Mouse (Mus musculus) midbrain, embryonic 15.5 days (tissue): Measurements from ENCODE around the gene Mlxipl. TPM values are rescaled to one million over a fixed set of nuclear protein-coding genes. Genes with fewer than 3 reads are reported as not detected.

Source experiments
- ATAC-seq: fragments of 200-750 bp; cut with Nextera tagmentation; replicated peaks from 2 replicates; pipeline ENCODE4 v1.8.0; 2017; ENCODE audit warnings: moderate TSS enrichment
- H3K27ac ChIP-seq: fragments of 300-500 bp; sonication (generic); 2 replicates; pipeline ENCODE4 v1.5.1; 2015; ENCODE audit warnings: mild to moderate bottlenecking, inconsistent platforms
- H3K27me3 ChIP-seq: fragments of 300-500 bp; sonication (generic); replicated peaks from 2 replicates; pipeline ENCODE4 v1.6.1; 2015; ENCODE audit warnings: inconsistent platforms
- H3K36me3 ChIP-seq: fragments of 300-500 bp; sonication (generic); replicated peaks from 2 replicates; pipeline ENCODE4 v1.6.1; 2015; ENCODE audit warnings: inconsistent platforms
- H3K4me1 ChIP-seq: fragments of 300-500 bp; sonication (generic); 2 replicates; pipeline ENCODE4 v1.6.1; 2015; ENCODE audit warnings: inconsistent platforms
- H3K4me2 ChIP-seq: fragments of 300-500 bp; sonication (generic); 2 replicates; pipeline ENCODE4 v1.6.1; 2015; ENCODE audit warnings: inconsistent platforms, mild to moderate bottlenecking, moderate library complexity
- H3K4me3 ChIP-seq: fragments of 300-500 bp; sonication (generic); 2 replicates; pipeline ENCODE4 v1.5.1; 2015; ENCODE audit warnings: mild to moderate bottlenecking, inconsistent platforms
- H3K9ac ChIP-seq: fragments of 300-500 bp; sonication (generic); 2 replicates; pipeline ENCODE4 v1.6.1; 2015; ENCODE audit warnings: mild to moderate bottlenecking, inconsistent platforms
- H3K9me3 ChIP-seq: fragments of 300-500 bp; sonication (generic); 2 replicates; pipeline ENCODE4 v1.6.1; 2016; ENCODE audit warnings: inconsistent platforms
- WGBS: fragments of 180-500 bp; shearing (Covaris S2); methylation state at CpG from one replicate; pipeline ENCODE4 v1.1.7; 2015; ENCODE audit warnings: mixed read lengths; 5-methylcytosine and 5-hydroxymethylcytosine counted together
- polyA plus RNA-seq: library from polyadenylated mRNA; unstranded; fragments of >200 nt; fragmentation: Nextera tagmentation; extraction: Ambion mirVana; gene quantifications from 2 replicates; pipeline ENCODE4 v1.2.1, GENCODE M21; 2015

Mlxipl gene
- polyA plus RNA-seq, 1 experiment from 2014 or later: 0.81 TPM

GRCm38 (mm10) chr5:135178996-135179395, 89.3 kb downstream of the Mlxipl start:
- no peak overlapping the region for H3K27ac ChIP-seq
- no peaks in the 10 kb centered on the region for H3K9me3 ChIP-seq
- H3K4me1 ChIP-seq: no peaks in the 10 kb centered on the region
- no peak overlapping the region for H3K9ac ChIP-seq
- 91% methylated on average over 4 of the region's 4 CpGs for WGBS
- peaks cover 63% of the 10 kb centered on the region for H3K36me3 ChIP-seq
- no peaks in the 10 kb centered on the region for H3K27me3 ChIP-seq
- no peak for ATAC-seq
- H3K4me3 ChIP-seq: no peak overlapping the region
- H3K4me2 ChIP-seq: no peak overlapping the region

- no peak overlapping the region for H3K27ac ChIP-seq
- no peaks in the 10 kb centered on the region for H3K27me3 ChIP-seq
- H3K4me3 ChIP-seq: no peak overlapping the region
- no peaks in the 10 kb centered on the region for H3K4me1 ChIP-seq
- peaks cover 59% of the 10 kb centered on the region for H3K36me3 ChIP-seq
- 94% methylated on average over 7 of the region's 7 CpGs for WGBS
- H3K9me3 ChIP-seq: no peaks in the 10 kb centered on the region; the same call in 1 of the 2 replicates
- H3K9ac ChIP-seq: no peak overlapping the region
- ATAC-seq: no peak
- H3K4me2 ChIP-seq: no peak overlapping the region
These were observed 89.9 kb downstream of the Mlxipl start for GRCm38 (mm10) chr5:135179616-135180015.

GRCm38 (mm10) chr5:135180796-135181195, 91.1 kb downstream of the Mlxipl start:
- H3K36me3 ChIP-seq: peaks cover 54% of the 10 kb centered on the region
- ATAC-seq: no peak
- no peak overlapping the region for H3K4me3 ChIP-seq
- no peak overlapping the region for H3K27ac ChIP-seq
- H3K4me2 ChIP-seq: no peak overlapping the region
- H3K9me3 ChIP-seq: no peaks in the 10 kb centered on the region; the same call in 1 of the 2 replicates
- no peaks in the 10 kb centered on the region for H3K4me1 ChIP-seq
- no peaks in the 10 kb centered on the region for H3K27me3 ChIP-seq
- 94% methylated on average over 14 of the region's 14 CpGs for whole genome bisulfite sequencing
- no peak overlapping the region for H3K9ac ChIP-seq

GRCm38 (mm10) chr5:135181776-135182175, 92.1 kb downstream of the Mlxipl start:
- Histone ChIP-seq H3K9ac (no peak overlapping the region), H3K36me3 (peaks cover 46% of the 10 kb centered on the region), H3K27me3 (no peaks in the 10 kb centered on the region), H3K27ac (no peak overlapping the region), H3K9me3 (no peaks in the 10 kb centered on the region; the same call in 1 of the 2 replicates), H3K4me3 (no peak overlapping the region), H3K4me1 (no peaks in the 10 kb centered on the region), H3K4me2 (no peak overlapping the region)
- 70% methylated on average over 6 of the region's 6 CpGs for WGBS
- ATAC-seq: no peak

- Histone ChIP-seq H3K4me1 (peaks cover 3% of the 10 kb centered on the region; the same call in 1 of the 2 replicates), H3K27ac (no peak overlapping the region), H3K9ac (no peak overlapping the region), H3K4me3 (no peak overlapping the region), H3K9me3 (no peaks in the 10 kb centered on the region; the same call in 1 of the 2 replicates), H3K36me3 (peaks cover 39% of the 10 kb centered on the region), H3K27me3 (no peaks in the 10 kb centered on the region), H3K4me2 (no peak overlapping the region)
- ATAC-seq: no peak
- 70% methylated on average over 8 of the region's 8 CpGs for WGBS
These were observed 93.6 kb downstream of the Mlxipl start for GRCm38 (mm10) chr5:135183131-135183861.

- WGBS: 96% methylated on average over 3 of the region's 3 CpGs
- Histone ChIP-seq H3K27me3 (no peaks in the 10 kb centered on the region), H3K36me3 (peaks cover 25% of the 10 kb centered on the region), H3K4me1 (peaks cover 20% of the 10 kb centered on the region), H3K4me2 (no peak overlapping the region), H3K27ac (no peak overlapping the region), H3K4me3 (no peak overlapping the region), H3K9ac (no peak overlapping the region), H3K9me3 (no peaks in the 10 kb centered on the region; the same call in 1 of the 2 replicates)
- ATAC-seq: no peak
These were observed 95.3 kb downstream of the Mlxipl start for GRCm38 (mm10) chr5:135185016-135185415.

- no peak overlapping the region for H3K4me2 ChIP-seq
- no peak overlapping the region for H3K9ac ChIP-seq
- peaks cover 26% of the 10 kb centered on the region for H3K4me1 ChIP-seq
- no peak for ATAC-seq
- WGBS: 34% methylated on average over 3 of the region's 3 CpGs
- no peak overlapping the region for H3K4me3 ChIP-seq
- no peaks in the 10 kb centered on the region for H3K27me3 ChIP-seq
- no peaks in the 10 kb centered on the region; the same call in 1 of the 2 replicates for H3K9me3 ChIP-seq
- no peak overlapping the region for H3K27ac ChIP-seq
- peaks cover 20% of the 10 kb centered on the region for H3K36me3 ChIP-seq
These were observed 95.9 kb downstream of the Mlxipl start for GRCm38 (mm10) chr5:135185596-135185995.

- Histone ChIP-seq H3K9me3 (no peaks in the 10 kb centered on the region; the same call in 1 of the 2 replicates), H3K4me3 (peak overlapping the region; percentile 93), H3K27me3 (no peaks in the 10 kb centered on the region), H3K36me3 (peaks cover 13% of the 10 kb centered on the region), H3K9ac (peak overlapping the region; percentile 30), H3K4me2 (peak overlapping the region; percentile 65), H3K4me1 (peaks cover 27% of the 10 kb centered on the region), H3K27ac (peak overlapping the region; percentile 93)
- peak; percentile 11 for ATAC-seq
- WGBS: 24% methylated on average over 10 of the region's 10 CpGs
These were observed 96.5 kb downstream of the Mlxipl start for GRCm38 (mm10) chr5:135186231-135186620.

GRCm38 (mm10) chr5:135186621-135187348, 97.1 kb downstream of the Mlxipl start, which contains the start of gene Baz1b:
Gene Baz1b, plus strand, starts transcription at chr5:135187264.
- H3K9me3 ChIP-seq: no peaks in the 10 kb centered on the region; the same call in 1 of the 2 replicates
- WGBS: under 1% methylated on average over 56 of the region's 57 CpGs
- peak; percentile 98 for ATAC-seq

GRCm38 (mm10) chr5:135187349-135188213, 97.9 kb downstream of the Mlxipl start:
- H3K9ac ChIP-seq: peak overlapping the region; percentile 85
- H3K4me3 ChIP-seq: peak overlapping the region; percentile 93
- H3K9me3 ChIP-seq: no peaks in the 10 kb centered on the region; the same call in 1 of the 2 replicates
- H3K36me3 ChIP-seq: peaks cover 5% of the 10 kb centered on the region; the same call in 1 of the 2 replicates
- peak; percentile 62 for ATAC-seq
- H3K27me3 ChIP-seq: no peaks in the 10 kb centered on the region
- H3K4me1 ChIP-seq: peaks cover 37% of the 10 kb centered on the region
- WGBS: under 1% methylated on average over 84 of the region's 102 CpGs
- H3K4me2 ChIP-seq: peak overlapping the region; percentile 65
- H3K27ac ChIP-seq: peak overlapping the region; percentile 93

More at GRCm38 (mm10) chr5:135186621-135187348, 97.1 kb downstream of the Mlxipl start, which contains the start of gene Baz1b:
- H3K36me3 ChIP-seq: peaks cover 10% of the 10 kb centered on the region
- peak within 1 kb of the TSS; percentile 93 for H3K27ac ChIP-seq
- no peaks in the 10 kb centered on the region for H3K27me3 ChIP-seq
- peaks cover 31% of the 10 kb centered on the region for H3K4me1 ChIP-seq
- peak within 1 kb of the TSS; percentile 93 for H3K4me3 ChIP-seq
- H3K4me2 ChIP-seq: peak within 1 kb of the TSS; percentile 65
- H3K9ac ChIP-seq: peak within 1 kb of the TSS; percentile 85
